Mouse (Mus musculus) hindlimb bud, embryonic 11.5 days (tissue): ENCODE results near the gene Bcl7c.
"Not testable (repeated sequence)": the region's sequence is repeated elsewhere in the genome, so short reads cannot be mapped to it uniquely, and the experiment has no call there.

Experiments used
- DNase-seq: peaks from one replicate; pipeline ENCODE4 v3.0.0-alpha.2; 2012; ENCODE audit warnings: low read depth, low spot score; ENCODE audit errors: extremely low spot score

Gene Bcl7c

DNA sequence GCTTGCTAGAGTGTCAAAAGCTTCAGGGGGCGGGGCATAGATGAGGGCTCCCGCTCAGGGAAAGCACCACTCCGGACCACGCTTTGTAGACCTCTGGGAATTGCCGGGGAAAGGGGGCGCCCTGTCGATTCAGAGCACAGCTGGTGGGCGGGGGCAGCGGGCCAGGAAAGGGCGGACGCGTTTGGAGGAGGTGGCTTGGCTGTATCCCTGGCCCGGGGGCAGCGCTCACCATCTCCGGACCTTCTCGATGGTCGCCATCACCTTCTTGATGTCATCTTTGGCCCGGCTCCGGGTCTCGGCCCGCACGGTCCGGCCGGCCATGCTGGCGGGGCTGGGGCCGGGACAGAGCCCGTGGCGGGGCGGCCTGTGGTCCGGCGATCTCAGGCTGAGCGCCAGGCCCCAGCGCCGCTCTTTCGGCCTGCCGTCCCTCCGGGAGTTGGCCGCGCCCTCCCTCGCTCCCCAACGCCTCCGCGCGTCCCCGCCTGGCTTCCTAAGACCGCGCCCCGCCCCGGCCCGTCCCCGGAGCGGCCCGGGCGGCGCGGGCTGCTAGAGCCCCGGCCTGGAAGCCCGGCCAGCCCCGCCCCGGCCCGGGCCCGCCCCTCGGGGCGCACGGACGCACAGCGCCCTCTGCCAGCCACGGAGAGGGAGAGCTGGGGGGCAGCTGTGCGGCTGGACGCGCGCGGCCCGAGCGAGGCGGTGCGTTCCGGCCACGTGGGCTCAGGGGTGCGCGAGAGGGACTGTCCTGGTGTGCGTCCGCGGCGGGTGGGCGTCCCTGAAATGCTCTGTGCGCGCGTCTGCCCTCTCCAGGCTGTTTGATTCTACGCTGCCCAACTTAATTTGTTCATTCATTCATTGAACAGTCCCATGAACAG, at the start of gene Bcl7c:
Gene Bcl7c, minus strand, starts transcription at position 727 of the 872 bp plus-strand sequence.
- no peak for DNase-seq

DNA sequence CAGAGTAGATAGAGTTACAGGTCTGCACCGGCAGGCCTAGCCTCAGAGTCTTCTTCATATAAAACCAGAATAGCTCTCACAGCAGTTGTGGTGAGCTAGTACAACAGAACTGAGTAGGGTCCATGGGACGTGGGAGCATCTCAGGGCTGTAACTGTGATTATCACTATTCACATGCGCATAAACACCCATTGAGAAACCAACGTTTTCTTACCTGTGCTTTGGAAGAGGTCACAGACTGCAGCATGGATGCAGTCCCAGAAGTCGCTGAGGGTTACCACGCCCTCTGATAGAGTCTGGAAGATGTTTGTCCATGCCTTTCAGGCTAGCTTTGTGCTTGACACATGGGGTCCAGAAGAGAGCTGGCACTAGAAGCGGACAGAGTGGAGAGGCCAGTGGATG, 45.0 kb upstream of the Bcl7c start:
- no peak for DNase-seq

DNA sequence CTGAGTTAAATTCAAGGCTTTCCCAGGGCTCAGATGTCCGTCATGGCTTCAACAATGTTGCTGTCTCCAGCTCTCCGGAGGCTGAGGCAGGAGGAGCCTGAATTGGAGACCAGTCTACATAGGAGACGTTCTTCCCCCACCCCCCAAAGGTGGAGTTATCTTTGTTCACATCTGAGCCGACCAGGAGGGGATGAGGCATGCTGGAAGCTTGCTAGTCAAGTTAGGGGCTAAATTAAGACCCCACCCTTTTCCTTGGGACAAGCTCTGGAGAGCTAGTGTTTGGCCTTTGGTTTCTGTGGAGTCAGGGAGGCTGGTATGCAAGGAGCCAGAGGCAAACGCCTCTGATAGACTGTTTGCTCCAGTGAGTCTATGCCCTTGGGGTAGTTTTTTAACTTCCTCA, 44.4 kb upstream of the Bcl7c start:
- no peak for DNase-seq

DNA sequence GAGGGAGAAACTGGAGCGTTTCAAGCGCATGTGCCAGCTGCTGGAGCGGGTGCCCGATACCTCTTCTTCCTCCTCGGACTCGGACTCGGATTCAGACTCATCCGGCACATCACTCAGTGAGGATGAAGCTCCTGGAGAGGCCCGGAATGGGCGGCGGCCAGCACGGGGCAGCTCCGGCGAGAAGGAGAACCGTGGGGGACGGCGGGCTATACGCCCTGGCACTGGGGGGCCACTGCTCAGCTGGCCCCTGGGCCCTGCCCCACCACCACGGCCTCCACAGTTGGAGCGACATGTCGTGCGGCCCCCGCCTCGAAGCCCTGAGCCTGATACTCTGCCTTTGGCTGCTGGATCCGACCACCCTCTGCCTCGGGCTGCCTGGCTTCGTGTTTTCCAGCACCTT, 43.3 kb upstream of the Bcl7c start:
- DNase-seq, result no peak

DNA sequence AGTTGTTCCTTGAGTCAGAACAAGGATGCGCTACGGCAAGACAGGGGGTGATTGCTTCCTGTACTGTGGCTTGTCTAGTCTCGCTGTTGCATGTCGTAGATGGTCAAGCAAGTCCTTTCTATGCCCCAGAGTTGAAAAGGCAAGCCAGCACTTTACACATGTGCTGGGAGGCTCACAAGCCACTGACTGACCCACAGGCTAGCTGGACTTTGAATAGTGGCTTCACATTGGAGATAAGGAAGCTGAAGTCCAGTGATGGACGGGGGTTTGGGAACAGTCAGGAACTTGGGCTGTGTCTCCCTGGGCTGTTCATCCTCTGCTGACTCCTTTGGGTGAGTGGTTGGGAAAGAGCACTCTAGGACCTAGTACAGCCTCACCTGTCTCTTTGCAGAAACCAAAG, 42.9 kb upstream of the Bcl7c start:
- no peak for DNase-seq

DNA sequence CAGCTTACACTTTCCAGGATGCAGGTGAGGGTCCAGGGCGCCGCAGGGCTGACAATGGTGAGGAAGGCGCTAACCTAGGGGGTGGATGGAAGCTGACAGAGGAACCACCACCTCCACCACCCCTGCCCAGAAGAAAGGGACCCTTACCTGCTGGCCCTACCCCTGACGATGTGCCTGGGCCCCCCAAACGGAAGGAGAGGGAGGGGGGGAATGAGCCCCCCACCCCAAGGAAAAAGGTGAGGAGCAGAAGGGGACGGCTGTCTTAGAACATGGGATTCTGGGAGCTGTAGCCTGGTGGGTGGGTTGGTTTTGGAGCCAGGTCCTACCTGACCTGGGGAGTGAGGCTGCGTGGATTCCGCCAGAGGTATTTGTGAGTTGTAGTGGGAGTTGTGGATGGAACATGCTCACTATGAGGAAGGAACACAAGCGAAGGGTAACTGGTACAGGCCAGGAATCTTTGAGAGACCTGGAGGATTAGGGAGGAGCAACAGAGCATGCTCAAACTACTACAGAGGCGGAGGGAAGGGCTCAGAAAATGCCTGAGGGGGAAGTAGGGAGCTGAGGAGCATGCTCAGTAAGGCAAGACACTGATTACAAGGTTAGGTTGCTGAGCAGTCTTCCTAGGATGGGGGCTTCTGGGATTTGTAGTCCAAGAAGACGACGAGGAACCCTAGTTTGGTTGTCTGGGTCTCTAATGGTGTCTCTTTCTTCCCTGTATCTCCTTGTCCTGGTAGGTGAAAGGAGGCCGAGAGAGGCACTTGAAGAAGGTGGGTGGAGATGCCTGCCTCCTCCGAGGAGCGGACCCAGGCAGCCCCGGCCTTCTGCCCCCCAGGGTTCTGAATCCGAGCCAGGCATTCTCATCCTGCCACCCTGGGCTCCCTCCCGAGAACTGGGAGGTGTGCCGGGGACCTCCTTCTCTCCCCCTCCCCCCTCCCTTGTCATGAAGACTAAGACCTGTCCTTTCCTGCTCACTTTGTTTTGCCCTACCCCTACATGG, 41.7 kb upstream of the Bcl7c start:
- DNase-seq, result no peak

DNA sequence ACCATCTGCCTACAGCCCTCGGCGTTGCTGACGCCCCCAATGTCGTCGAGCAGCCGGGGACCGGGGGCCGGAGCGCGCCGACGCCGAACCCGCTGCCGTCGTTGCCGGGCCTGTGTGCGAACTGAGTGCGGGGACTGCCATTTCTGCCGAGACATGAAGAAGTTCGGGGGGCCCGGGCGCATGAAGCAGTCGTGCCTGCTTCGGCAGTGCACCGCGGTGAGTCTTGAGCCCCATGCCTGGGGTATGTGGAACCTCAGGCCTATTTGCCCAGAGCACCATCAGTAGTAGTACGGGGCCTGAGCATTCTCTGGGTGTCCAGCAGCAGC, 39.5 kb upstream of the Bcl7c start:
- DNase-seq, result no peak

DNA sequence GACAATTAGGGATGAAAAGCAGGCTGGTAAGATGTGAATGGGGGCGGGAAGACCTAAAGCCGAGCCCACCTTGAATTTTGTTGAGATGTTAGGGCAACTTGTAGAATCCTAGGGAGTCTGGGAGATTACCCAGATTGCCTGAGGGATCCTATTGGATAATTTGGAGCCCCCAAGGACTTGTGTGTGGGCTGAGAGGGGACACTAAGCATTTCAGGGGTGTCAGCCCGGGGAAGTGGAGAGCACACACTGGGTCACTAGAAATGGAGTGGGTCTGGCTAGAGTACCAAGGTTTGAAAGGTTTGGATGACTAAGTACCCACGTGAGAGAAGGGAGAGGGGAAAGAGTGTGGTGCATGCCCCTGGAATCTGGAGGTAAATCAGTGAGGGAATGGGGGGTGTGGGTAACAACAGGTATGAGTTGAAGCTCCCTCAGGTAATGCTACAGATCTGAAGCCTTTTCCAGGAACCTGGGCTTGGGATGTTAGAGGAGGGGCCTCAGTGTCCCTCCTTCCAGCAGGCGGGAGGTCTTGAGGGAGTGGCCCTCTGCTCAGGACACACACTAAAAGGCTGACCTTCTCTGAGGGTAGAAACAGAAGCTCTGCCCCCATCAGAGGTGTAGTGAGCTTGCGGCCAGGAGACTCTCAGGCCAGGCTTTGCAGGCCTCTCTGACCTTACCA, 39.0 kb upstream of the Bcl7c start:
- DNase-seq, result no peak

DNA sequence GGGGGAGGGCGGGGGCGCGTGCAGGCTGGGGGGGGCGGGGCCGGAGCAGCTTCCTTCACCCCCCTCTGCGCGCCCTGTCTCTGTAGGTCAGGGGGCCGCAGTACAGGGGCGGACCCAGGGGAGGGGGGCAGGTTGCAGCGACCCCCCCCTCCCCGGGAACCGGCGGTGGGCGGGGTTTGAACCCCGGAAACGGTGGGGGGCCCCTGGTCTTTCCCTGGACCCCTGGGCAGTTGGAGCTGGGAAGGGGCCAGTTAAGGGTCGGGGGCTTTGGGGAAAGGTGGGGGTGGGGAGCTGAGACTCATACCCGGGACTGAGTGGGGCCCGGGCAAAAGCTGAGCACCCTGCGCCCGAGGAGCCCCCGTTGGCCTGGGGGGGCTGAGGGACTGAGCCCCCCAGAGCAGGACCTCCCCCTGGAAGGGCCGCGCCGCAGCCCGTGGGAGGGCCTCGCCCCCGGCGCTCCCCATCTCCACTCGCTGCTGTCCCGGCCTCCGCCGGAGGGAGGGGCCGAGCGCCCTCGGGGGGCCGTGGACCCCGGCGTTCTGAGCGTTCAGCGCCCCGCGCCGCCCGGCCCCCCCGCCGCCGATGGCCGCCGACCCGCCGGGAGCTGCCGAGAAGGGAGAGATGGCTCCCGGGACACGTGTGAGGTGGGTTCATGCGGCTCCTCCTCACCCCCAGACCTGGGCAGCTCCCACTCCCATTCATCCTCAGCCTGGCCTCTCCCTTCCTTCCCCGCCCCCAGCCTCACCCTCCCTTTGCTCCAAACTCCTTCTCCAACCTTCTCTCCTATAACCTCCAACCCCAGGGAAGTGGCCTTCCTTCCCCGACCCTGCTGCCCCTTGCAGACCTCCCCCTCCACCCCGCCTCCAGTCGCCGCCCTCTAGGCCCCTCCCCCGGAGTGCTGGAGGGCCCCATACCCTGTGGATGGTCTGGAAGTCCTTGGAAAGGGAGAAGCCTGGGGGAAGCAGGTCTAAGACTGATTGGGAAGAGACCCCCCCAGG, 38.1 kb upstream of the Bcl7c start:
- no peak for DNase-seq

DNA sequence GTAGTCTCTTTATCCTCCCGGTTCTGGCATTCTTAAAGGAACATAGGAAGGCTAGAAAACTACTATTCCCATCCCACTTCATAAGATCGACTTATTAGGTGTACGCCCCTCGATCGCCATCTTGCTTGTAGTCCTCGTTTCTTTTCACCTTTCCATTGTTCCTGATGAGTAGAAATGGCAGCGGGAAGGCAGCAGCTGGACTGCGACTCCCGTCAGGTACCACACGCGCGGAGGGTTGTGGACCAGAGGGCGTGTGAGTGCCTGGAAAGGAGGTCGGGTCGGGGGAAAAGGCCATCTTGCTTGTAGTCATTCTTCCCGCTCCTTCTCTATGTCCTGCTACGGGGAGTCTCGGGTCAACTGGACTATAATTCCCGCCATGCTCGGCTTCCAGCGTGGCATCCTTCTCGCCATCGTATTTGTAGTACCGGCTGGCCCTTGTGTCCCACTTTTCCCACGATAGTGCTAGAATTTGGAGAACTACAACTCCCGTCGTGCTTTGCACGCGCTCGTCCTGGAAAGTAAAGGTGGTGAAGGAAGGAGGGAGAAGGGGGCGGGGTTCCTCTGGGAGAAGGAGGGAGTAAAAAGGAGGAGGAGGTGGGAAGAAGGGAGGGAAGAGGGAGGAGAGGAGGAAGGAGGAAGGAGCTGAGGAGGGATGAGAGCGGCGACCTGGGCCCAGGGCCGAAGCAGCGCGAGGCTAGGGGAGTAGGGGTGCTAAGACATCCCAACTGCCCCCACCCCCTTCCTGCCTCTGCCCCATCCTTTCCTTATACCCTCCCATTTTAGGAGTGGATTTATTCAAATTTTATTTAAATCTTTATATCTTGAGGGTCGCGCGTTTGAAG, 37.1 kb upstream of the Bcl7c start:
- peak; percentile 99 for DNase-seq

DNA sequence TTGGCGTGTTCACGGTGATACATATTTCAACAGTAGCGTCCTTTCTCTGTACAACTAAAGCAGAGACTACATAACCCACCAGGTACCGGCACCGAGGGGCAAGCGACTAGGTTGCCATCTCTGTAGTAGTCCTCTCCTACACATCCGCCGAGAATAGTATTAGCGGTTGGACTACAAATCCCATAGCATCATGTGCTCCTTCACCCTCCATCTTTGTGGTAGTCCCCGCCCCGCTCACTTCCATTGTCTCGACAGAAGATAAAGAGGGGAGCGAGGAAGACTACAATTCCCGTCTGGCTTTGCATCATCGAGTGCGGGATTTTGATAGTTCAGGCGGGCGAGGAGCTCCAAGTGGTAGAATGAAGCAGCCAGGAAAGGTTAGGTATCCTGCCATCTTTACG, 36.5 kb upstream of the Bcl7c start:
- DNase-seq, result peak; percentile 95

DNA sequence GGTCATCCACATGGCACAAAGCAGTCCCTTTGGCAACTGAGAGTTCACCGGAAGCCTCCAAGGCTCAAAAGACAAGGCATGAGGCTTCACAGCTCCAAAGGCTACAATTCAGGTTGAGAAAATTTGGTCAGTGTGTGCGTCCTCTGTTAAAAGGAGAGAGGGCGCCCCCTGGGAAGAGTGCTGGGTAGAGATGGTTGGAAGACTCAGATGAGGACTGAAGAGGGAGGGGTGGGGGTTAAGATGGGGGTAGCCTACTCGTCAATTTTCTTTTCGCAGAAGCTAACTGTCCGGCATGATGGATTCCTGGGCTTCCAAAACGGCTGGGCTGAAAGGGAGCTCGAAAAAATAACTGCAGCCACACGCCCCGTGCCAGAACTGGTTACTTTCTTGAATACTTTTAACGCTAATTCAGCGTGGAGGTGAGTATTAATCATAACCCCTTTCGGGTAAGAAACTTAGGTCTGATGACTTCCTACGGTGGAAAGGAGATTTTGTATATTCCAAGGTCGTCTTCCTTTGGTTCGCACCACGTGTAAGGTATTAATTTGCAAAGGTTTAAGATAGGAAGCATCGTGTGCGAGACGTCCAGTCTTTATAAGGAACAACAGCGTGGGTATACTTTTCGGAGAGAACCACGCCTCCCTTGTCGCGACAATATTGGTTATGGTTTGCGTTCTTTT, 35.8 kb upstream of the Bcl7c start, which contains the start of gene Fbxl19:
Gene Fbxl19, plus strand, starts transcription at position 178 of the 680 bp plus-strand sequence.
- peak; percentile 41 for DNase-seq

DNA sequence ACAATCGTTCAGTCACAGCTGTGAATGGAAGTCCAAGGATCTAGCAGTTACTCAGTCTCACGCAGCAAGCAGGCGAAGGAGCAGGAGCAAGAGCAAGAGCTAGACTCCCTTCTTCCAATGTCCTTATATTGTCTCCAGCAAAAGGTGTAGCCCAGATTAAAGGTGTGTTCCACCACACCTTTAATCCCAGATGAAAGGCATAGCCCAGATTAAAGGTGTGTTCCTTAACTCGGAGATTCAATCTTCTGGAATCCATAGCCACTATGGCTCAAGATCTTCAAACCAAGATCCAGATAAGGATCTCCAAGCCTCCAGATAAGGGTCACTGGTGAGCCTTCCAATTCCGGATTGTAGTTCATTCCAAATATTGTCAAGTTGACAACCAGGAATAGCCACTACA, 23.3 kb upstream of the Bcl7c start, which contains the start of gene Ctf2:
Gene Ctf2, minus strand, starts transcription at position 101 of the 400 bp plus-strand sequence.
- DNase-seq, result not testable (repeated sequence)

DNA sequence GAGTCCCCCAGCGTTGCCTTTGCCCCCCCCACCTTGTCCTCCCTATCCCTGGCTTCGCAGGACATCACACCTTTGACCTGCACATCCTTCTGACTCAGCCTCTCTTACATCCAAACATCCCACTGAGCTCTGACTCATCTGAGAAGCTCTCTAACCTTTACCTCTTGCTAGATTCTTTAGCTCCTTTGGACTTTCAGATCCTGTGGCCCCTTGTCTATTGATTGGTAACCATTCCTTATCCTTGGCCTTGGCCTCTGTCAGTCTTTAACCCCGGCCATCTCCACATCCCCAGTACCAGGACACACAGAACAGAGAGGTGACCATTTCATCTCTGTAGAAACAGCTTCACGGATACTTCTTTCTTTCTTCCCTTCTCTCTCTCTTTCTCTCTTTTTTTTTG, 21.4 kb upstream of the Bcl7c start:
- no peak for DNase-seq

DNA sequence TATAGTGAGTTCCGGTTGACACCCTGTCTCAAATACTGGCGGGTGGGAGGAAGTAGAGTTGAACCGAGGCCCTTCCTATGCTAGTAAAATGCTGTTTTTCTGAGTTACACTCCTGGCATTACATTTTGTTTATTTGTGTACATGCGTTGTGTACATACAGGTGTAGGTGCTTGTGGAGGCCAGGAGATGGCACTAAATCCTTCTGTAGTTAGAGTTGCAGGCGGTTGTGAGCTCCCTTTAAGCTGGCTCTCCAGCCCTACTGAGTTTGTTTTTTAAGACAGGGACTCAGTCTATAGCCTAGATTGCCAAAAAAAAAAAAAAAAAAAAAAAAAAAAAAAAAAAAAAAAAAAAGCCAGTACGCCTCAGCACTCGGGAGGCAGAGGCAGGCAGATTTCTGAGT, 19.2 kb upstream of the Bcl7c start:
- no peak for DNase-seq

DNA sequence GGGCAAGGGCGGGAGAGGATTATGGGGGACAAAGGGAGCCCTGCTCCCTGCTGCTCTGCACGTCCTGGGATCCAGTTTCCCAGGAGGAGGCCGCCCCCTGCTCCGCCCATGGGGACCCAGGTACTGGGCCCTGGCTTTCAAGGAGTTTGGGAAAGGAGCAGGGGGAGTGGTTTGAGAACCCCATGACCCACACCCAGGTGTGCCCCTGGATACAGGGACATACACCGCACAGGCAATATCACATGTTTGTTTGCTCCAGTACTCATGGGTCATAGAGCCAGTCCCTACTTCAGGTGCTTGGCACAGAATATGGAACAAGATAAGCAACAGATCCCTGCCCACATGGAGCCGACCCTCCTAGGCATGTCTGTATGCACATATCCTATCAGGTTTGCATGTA, 17.2 kb upstream of the Bcl7c start:
- DNase-seq, result no peak

DNA sequence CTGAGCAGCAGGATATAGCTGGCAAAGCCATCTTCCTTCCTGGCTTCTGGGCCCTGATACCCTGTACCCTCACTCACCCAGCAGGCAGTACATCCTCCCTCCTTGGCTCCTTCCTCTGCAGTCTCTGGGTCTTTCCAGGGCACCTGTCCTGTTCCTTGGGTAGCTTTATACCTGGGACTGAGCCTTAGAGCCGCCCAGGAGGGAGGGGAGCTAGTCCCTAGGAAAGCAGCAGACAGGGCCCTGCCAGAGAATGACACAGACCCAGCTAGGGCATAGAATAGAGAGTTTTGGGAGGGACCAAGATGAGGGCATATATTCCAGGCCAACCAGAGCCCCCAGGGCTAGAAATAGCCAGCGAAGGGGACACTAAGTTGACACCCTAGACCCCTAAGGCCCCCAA, 16.8 kb upstream of the Bcl7c start:
- no peak for DNase-seq

DNA sequence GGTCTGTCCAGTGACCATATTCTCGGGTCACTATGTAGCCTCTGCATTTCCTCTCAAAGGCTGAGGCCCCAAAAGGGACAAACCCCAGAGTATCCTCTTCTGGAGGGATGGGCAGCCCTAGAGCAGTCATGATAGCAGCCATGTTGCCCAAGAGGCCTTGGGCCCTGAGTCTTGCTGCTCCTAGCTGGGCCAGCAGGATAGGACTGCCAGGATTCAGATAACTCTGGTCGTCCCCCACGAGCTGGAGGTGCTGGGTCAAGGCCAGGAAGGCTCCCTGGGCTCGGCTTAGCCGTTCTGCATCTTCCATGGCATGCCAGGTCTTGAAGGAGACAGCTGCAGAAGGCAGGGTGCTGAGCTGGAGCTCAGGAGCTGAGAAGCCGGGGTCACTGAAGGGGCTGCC, 10.5 kb upstream of the Bcl7c start:
- no peak for DNase-seq

DNA sequence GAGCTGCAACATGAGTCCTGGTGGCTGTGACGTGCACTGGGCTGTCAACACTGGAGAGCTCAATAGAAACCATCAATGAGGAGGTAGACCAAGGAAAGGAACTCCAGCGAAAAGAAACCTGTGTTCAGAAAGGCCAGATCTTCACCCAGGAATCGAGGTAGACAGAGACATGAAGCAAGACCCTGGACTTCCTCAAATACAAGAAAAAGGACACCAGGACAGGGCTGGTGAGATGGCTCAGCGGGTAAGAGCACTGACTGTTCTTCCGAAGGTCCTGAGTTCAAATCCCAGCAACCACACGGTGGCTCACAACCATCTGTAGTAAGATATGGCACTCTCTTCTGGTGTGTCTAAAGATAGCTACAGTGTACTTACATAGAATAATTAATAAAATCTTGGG, 9.6 kb upstream of the Bcl7c start:
- DNase-seq, result no peak
